Mouse (Mus musculus) gastrocnemius, postnatal 25 days (tissue): ENCODE measurements around the gene Palm3. TPM values are rescaled to one million over a fixed set of nuclear protein-coding genes. Genes with fewer than 3 reads are reported as not detected.
"Not testable (repeated sequence)": the region's sequence is repeated elsewhere in the genome, so short reads cannot be mapped to it uniquely, and the experiment has no call there.

Source experiments
- DNase-seq: peaks from one replicate; pipeline ENCODE4 v3.0.0; 2022
- long read RNA-seq, 2 experiments: library from polyadenylated mRNA; stranded (forward); transcript quantifications; one replicate each; pipeline ENCODE4 v2.0.0; 2021
- total RNA-seq, 2 experiments: library from RNA; stranded (reverse); gene quantifications; 1 replicate in 1 of 2; 2 replicates in 1 of 2; pipeline ENCODE4 v1.2.3; 2021

Gene Palm3
- under 1 TPM; 0.26 to 0.32 TPM for total RNA-seq
- long read RNA-seq, experiment 1 = 0 reads
- long read RNA-seq, experiment 2 = 0 reads

- DNase-seq = no peak
Observed at GRCm38 (mm10) chr8:84021096-84021495, at the start of gene Palm3. Gene Palm3, plus strand, starts transcription at chr8:84021471.

- no peak for DNase-seq
Observed at GRCm38 (mm10) chr8:83971661-83972060, 49.6 kb upstream of the Palm3 start.

- DNase-seq = peak; percentile 100
Observed at GRCm38 (mm10) chr8:83972150-83973120, 48.8 kb upstream of the Palm3 start, which contains the start of gene Prkaca. Gene Prkaca, plus strand, starts transcription at chr8:83972993.

GRCm38 (mm10) chr8:83973161-83974031 is 47.9 kb upstream of the Palm3 start:
- DNase-seq = peak; percentile 47

GRCm38 (mm10) chr8:83974521-83974920 is 46.8 kb upstream of the Palm3 start:
- no peak for DNase-seq

GRCm38 (mm10) chr8:83976101-83976630 is 45.1 kb upstream of the Palm3 start:
- no peak for DNase-seq

- DNase-seq = no peak
Observed at GRCm38 (mm10) chr8:83976779-83977350, 44.4 kb upstream of the Palm3 start.

- DNase-seq = no peak
Observed at GRCm38 (mm10) chr8:83977646-83978045, 43.6 kb upstream of the Palm3 start.

GRCm38 (mm10) chr8:83978200-83978599 is 43.1 kb upstream of the Palm3 start:
- DNase-seq = no peak

- peak; percentile 79 for DNase-seq
Observed at GRCm38 (mm10) chr8:83980250-83980649, 41.0 kb upstream of the Palm3 start.

GRCm38 (mm10) chr8:83980845-83981244 is 40.4 kb upstream of the Palm3 start:
- peak; percentile 83 for DNase-seq

- no peak for DNase-seq
Observed at GRCm38 (mm10) chr8:83981533-83981932, 39.7 kb upstream of the Palm3 start.

- DNase-seq = no peak
Observed at GRCm38 (mm10) chr8:83982449-83982848, 38.8 kb upstream of the Palm3 start.

- not testable (repeated sequence) for DNase-seq
Observed at GRCm38 (mm10) chr8:83983222-83983621, 38.0 kb upstream of the Palm3 start.

GRCm38 (mm10) chr8:83989243-83989642 is 32.0 kb upstream of the Palm3 start:
- no peak for DNase-seq

- no peak for DNase-seq
Observed at GRCm38 (mm10) chr8:83990170-83990569, 31.1 kb upstream of the Palm3 start.

- DNase-seq = no peak
Observed at GRCm38 (mm10) chr8:83992488-83992887, 28.8 kb upstream of the Palm3 start.

- DNase-seq = no peak
Observed at GRCm38 (mm10) chr8:83994030-83994429, 27.2 kb upstream of the Palm3 start.

- DNase-seq = no peak
Observed at GRCm38 (mm10) chr8:83995973-83996372, 25.3 kb upstream of the Palm3 start.

- peak; percentile 96 for DNase-seq
Observed at GRCm38 (mm10) chr8:83996567-83997505, 24.4 kb upstream of the Palm3 start.
